Mouse (Mus musculus): Measurements from ENCODE around the gene Zbtb46.
"Not testable (repeated sequence)": the region's sequence is repeated elsewhere in the genome, so short reads cannot be mapped to it uniquely, and the experiment has no call there.

The Zbtb46 gene

DNA sequence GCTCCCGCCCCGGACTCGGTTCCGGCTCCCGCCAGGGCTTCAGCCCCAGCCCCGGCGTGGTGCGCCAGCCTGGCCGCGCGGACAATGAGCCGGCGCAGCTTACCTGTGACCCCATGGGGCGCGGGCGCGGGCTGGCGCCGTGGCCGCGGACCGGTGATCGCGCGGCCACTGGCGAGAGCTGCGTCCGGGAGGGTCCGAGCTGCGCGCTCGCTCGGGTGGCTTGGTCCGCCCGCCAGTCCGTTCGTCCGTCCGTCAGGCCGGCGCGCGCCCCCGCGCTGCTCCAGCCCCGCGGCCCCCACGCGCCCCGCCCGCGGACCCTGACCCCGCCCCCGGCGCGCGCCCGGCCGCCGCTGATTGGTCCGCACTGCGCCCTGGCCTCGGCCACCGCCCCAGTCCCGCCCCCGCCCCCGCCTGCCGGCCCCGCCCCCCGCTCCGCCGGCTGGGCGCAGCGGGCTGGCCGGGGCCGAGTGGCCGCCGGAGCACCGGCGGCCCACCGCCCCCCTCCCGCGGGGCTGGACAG, at the start of gene Zbtb46:
Zbtb46 (minus strand) TSS at position 274 of the 520 bp plus-strand sequence.
- DNase-seq (ENCODE audit: low read depth, low spot score) = no peak

DNA sequence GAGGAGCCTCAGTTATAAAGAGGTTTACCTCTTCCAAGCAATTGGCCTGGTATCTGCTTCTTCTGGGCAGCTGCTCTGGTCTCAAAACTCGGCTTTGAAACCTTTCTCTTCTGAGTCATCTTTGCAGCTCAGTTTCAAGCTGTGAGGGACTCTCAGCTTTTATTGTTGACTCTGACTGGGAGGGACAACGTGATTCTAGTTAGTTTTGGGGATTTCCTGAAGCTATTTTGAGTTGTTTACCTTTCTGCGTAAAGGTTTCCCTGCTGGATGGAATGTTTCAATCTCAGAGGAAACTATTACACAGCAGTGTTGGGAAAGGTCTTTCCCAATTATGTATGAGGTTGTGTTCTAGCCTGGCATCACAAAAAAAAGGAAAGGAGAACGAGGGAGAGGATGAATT, 39.4 kb upstream of the Zbtb46 start:
- DNase-seq (ENCODE audit: low read depth, low spot score) = no peak

DNA sequence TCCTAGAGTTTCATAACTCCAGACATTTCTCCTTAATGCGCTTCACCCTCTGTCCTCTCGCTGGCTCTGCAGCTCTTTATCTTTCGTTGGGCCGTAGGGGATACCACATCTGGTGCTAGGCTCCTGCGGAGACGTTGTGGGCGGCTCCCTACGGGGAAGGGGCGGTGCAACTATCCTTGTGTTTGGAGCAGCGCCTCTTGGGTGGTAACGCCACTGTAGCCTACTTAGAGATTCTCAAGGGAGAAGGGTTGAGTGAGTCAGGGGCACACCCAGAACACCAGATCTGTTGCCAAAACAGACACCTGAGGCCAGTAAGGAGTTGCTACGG, 38.3 kb upstream of the Zbtb46 start:
- DNase-seq (ENCODE audit: low read depth, low spot score) = no peak

DNA sequence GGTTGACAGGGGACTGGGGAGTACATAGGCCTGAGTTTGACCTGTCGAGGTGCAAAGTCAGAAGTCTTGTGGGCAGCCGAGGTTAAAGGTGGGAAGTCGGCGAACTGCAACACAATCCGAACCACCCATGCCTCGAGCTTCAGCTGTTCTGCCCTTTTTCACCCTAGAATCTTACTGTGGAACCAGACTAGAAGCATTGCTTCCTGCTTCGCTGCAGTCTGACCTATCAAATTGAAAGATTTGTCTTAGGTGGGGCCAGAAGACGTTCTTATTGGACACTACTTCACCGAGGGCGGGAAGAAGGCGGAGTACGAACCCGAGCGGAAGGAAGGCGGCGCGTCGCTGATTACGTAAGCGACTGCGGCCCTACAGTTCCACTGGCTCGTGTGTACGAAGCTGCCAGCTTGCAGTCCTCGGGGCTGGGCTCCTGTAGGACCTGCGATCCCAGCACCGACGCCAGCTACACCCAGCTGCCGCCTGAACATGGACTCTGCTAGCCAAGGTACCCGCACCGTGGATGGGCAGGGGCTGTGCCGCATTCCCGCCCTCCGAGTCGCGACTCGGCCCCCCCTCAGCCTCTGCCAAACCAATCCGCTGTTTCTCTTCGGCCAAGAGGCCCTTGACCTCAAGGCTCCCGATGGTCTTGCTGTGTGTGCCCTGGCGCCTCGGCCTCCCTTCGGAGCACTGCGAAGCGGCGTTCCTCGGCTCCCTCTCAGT, 37.8 kb upstream of the Zbtb46 start, which contains the start of gene Tpd52l2:
Tpd52l2 (plus strand) TSS at position 312 of the 717 bp plus-strand sequence.
- DNase-seq (ENCODE audit: low read depth, low spot score) = peak; percentile 98

DNA sequence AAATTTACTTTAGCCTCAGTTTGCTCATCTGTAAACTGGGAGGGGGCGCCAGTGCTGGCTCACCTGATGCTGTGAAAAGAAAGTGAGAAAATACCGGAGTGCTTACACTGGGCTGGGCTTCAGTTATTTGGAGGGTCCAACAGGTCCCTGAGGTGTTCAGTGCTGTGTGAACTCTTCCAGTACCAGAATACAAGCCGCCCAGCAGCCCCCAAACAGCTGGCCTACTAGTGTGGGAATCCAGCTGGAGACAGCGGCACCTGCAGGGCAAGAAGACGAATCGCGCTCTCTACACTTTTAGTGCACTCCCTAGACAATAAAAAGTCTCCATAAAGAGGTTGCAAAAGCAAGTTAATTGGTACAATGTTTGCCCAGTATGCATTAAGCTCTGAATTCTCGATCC, 37.1 kb upstream of the Zbtb46 start:
- peak; percentile 29 for DNase-seq (ENCODE audit: low read depth, low spot score)

DNA sequence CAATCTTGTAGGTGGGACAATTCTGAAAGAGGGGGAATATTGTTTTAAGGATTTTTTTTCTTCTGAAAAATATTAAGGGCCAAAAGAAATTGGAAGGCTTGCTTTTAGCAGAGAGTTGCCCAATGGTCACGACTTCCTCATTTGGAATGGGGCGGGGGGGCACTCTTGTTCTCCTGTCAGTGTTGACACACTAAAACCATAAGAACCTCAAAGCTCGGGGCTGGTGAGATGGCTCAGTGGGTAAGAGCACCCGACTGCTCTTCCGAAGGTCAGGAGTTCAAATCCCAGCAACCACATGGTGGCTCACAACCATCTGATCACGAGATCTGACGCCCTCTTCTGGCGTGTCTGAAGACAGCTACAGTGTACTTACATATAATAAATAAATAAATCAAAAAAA, 36.6 kb upstream of the Zbtb46 start:
- DNase-seq (ENCODE audit: low read depth, low spot score) = not testable (repeated sequence)

DNA sequence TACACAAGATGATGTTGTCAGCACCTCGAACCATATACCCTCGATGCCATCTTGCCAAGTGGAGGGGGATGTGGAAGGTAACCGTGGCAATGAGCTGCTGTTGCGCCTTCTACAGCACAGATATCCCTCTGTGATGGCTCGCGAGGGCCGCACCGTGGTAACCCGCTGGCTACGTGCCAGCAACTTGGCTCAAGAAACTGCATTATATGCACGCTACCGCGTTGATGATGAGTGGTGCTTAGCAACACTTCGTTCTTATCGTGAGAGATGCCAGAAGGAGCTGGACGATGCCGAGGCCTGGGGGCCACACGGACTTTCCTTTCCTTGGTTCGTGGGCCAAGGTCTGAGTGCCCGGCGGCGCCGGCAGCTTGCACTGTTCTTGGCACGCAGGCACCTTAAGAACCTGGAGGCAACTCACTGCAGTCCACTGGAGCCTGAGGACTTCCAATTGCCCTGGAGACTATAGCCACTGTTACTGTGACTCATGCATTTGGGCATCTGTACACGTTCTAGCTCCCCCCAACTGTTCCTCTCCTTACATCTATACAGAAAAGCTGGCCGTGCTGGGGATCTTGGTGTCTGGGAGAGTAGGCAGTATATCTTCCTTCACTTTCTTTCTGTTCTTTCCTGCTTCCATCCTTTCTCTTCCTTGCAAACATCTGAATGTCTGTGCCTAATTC, 35.2 kb upstream of the Zbtb46 start:
- no peak for DNase-seq (ENCODE audit: low read depth, low spot score)

DNA sequence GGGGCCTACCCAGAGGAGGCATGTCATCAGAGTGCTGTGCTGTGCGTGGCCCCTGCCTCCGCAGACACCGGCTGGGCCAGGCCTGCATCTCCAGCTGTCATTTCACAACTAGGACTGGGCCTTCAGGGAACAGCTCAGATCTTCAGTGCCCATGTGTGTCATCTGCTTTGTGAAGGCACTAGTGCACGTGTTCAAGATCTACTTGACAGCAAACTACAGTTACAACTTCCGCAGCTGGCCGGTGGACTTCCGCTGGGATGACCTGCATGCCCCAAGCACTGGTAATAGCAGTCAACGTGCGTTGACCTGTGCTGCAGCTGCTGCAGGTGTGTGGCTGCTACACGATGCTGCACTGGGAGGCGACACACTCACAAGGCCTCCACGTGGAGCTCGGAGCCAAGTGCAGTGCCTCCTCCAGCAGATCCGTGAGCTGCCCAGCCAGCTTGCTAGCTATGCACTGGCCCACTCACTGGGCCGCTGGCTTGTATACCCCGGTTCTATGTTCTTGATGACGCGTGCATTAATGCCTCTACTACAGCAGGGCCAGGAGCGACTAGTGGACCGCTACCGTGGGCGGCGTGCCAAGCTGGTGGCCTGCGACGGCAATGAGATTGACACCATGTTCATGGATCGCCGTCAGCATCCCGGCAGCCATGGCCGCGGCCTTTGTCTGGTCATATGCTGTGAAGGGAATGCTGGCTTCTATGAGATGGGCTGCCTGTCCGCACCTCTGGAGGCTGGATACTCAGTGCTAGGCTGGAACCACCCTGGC, 34.1 kb upstream of the Zbtb46 start, which contains the start of gene Abhd16b:
Abhd16b (plus strand) TSS at position 51 of the 772 bp plus-strand sequence.
- no peak for DNase-seq (ENCODE audit: low read depth, low spot score)

DNA sequence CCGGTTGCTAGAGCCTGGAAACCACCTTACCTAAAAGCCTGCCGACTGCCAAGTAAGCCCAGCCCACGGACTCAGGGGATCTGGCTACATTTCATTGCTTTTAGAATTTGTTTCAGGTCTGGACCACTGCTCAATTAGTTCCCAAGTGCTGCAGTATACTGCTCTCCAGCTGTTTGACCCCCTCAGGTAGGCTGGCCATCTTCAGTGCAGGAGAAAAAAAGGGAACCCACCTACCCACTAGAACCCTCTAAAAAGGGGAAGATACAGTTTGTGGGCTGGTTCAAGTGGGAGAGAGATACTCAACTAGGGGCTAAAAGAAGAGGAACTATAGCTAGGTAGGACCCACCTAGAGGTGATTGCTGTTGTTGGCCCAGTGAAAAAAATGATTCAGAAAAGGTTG, 33.0 kb upstream of the Zbtb46 start:
- no peak for DNase-seq (ENCODE audit: low read depth, low spot score)

DNA sequence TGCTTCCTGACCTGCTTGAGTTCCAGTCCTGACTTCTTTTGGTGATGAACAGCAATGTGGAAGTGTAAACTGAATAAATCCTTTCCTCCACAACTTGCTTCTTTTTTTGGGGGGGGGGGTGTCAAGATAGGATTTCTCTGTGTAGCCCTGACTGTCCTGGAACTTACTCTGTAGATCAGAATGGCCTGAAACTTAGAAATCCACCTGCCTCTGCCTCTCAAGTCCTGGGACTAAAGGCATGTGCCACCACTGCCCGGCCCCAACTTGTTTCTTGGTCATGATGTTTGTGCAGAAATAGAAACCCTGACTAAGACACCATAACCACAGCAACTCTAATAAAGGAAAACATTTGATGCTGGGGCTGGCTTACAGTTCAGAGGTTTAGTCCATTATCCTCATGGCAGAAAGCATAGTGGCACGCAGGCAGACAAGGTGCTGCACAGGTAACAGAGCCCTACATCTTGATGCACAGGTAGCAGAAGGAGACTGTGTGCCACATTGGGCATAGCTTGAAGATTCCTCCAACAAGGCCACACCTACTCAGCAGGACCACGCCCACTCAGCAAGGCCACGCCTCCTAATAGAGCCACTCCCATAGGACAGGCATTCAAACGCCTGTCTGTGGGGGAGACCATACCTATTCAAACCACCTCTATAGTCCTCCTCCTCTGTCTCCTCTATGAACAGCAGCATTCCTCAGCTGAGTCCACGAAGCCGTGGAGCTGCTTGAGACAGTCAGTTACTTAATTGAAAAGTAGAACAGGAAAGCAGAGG, 32.4 kb upstream of the Zbtb46 start:
- DNase-seq (ENCODE audit: low read depth, low spot score) = no peak

DNA sequence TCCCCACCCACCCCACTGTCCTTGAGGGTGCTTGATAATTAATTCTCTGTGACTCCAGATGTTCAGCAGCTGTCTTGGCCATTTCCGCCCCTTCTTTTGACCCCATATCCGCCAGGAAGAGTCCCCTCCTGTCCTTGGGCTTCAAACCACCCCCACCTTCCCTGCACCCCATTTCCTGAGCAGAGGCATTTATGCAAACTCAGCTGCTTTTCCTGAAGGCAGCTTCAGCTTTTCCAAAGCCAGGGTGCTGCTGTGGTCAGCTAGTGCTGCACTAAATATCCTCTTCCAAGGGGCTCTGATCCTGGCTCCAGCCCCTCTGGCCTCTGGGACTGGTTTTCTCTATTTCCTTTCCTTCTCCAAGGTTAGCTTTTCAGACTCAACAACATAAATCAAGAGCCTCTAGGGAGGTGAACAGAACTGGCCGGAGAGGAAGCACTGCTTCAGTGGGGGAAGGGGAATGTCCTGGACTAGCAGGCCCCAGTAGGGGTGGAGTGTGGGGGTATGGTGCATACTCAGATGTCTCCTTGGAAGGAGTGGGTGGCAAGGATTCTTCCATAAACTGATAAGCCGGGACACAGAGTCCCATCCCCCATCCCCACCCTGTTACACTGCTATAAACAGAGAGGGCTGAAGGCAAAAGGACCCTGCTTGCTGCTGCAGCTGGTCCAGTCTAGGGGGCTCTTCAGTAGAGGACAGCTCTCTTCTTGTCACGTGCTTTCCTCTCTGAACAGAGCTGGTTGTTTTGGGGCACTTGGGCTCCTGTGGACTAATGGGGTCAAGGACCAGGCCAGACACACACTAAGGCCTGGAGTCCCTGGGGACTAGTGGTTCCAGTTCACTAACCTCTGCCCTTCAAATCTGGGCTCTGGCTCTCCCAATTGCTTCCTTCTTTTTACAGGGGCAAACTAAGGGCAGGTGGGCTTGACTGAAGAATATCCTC, 28.4 kb upstream of the Zbtb46 start:
- no peak for DNase-seq (ENCODE audit: low read depth, low spot score)

DNA sequence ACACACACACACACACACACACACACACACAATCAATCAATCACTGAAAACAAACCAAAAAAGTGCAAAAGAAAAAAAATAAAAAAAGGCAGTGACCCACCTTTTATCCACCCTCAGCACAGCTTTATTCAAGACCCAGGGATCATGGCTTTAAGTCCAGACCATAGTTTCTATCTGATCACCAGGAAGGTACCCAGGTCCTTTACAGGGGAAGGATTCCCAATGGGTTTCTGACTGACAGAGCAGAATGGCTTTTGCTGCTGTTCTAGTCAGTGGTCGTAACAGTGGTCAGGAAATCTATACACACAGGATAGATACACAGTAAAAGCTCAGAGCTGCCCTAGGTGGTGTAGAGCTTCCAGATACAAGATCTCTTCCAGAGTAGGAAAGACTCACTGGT, 26.5 kb upstream of the Zbtb46 start:
- no peak for DNase-seq (ENCODE audit: low read depth, low spot score)

DNA sequence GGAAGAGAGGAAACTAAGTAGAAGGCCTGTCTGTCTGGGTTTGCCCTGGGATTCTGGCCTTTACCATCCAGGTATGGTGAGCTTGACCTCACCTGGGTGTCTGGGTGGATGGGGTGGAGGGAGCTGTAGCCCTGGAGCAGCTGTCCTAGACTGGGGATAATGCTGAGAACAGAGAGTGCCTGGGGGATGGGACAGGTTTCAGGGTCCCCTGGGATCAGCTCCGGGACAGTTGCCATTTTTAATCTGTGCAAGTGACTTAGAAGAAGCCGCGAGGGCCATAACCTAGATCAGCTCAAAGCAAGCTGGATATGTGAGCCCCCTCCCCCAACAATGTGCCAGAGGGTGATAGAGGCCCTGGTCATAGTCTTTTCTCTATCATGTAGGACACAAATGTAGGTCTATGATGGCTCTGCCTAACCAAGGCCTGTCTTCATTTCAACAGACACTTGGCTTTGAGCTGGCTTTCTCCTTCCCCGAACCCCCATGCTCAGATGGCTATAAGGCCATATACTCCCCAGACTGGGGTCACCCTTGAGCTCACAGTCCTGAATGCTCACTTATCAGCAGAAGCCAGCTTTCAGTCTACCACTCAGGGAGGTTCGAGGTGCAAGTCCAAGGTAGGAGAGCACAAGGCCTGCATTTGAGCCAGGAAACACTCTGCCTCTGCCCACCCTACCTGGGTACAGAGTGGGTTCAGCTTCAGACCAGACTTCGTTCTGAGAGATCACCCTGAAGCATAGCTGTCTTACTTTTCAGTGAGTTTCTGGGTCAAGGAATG, 25.4 kb upstream of the Zbtb46 start:
- DNase-seq (ENCODE audit: low read depth, low spot score) = no peak

DNA sequence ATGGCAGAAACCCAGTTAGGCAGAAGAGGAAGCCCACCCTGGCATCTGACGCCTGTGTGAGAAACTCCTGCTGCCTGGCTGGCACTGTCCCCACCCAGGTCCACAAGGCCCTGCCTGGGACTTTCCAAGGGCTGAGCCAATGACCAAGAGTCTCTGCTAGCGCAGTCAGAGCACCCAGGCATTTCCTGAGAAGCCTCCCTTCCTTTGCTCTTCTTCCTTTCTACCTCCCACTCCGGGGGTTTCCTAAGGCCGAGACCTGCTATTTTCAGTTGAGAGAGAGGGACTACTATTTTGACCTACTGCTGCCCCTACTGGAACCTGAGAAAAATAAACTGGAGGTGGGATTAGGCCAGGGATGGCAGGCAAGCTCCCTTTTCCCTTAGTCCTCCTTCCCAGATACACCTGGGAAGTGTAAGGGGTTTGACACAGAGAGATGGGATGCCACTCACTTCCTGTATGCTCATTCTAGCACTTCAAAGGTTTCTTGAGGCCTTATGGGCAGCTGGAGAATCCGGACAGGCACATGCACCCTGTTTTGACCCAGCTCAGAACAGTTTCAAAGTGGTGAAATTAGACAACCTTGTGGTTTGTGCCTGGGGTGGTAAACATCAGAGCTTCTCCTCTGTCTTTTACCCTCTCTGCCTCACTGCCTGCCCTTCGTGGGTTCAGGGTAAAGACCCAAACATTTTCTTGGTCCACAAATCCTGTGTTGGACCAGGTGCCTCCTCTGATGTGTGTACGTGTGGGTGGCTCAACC, 24.5 kb upstream of the Zbtb46 start:
- DNase-seq (ENCODE audit: low read depth, low spot score) = no peak

DNA sequence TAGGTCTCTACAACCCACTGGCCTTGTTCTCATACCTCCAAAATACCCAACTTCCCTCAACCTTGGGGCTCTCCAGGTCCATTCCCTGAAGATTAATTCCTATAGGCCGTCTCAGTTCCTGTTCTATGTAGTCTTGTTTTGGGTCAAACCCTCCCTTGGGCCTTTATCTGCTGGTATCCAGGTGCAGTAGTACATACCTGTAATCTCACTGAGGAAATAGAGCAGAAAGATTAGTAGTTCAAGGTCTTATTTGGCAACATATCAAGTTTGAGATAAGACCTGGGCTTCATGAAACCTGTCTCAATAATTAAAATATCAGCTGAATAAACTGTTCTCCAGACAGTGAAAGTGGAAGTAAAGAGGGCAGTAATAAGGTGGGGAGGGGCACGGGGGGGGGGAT, 23.9 kb upstream of the Zbtb46 start:
- no peak for DNase-seq (ENCODE audit: low read depth, low spot score)

DNA sequence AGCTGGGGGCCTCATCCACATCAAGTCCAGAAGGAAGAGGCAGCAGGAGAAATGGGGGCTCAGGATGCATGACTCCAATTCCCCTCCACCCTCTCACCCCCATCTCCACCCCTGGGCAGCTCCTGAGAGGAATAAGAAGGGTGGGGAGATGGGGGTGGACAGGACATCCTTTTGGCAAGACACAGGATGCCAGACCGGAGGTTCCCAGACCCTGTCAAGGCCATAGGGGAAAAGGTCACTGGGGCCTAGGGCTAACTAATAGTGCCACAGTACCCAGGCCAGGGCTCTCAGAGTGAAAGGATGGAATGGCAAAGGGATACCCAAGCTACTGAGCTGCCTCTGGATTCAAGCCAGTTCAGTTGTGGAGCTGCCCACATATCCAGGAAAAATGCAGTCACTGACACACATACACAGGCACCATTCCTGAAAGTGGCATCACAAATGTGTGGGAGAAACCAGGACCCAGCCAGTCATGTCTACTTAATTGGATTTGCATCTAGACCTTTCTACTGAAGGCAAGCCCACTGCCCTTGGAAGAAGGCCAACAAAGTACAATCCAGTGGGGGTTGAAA, 13.1 kb upstream of the Zbtb46 start:
- DNase-seq (ENCODE audit: low read depth, low spot score) = no peak

DNA sequence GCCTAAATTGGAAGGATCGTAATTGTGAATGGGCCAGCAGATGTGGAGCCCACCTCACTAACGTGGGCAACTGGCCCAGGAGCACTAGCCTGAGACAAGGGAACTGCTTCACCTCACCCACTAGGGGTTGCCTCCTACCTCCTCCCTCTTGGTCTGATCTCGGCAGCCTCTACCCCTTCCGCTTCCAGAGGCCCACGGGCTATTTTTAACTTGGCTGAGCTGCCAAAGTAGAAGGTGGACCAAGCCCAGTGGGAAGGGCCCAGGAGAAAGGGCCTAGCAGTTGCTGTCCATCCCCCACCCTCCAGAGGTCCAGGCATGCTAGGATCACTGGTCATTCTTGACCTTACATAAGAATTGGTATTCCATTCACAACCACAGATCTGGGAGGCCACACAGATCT, 12.0 kb upstream of the Zbtb46 start:
- no peak for DNase-seq (ENCODE audit: low read depth, low spot score)

DNA sequence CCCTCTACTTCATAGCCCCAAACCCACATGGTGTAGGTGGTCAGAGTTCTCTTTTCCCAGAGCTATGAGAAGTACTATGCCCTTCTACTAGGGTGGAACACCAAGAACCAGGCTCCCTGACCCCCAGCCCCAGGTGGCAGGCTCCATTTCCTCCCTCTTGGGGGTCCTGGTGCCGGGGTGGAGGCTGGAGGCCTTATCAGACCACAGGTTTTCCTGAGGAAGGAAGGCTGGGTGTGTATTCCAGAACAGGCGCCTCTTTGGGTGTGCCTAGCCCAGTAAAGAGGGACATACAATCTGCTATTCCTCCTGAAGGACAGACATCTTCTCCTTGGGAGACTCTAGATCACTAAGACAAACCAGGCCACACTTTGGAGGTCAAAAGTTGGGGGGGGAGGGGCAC, 11.1 kb upstream of the Zbtb46 start:
- DNase-seq (ENCODE audit: low read depth, low spot score) = no peak

DNA sequence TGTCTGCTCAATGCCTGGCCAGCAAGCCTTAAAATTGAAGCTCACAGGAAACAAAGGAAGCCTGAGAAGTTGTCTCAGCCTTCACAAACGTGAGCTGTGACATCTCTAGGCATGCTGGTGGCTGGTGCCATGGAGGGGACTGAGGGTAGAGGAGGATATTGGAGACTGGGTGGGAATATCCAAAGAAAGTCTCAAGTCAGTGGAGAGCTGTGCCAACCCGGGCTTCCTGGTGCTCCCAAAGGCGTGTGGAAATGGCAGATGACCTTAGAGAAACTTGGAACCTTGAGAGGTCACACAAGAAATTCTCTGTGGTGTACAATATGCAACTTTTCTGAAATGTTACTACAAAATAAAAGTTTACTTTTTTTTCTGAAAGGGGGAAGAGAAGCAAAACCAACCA, 6.2 kb upstream of the Zbtb46 start:
- no peak for DNase-seq (ENCODE audit: low read depth, low spot score)

All from telencephalon, adult 2 months (tissue).